Mouse (Mus musculus) erythroblast, embryonic 14.5 days (primary cell): ENCODE data around the gene Eif5a.

Experiments used
- GATA1 ChIP-seq: IDR thresholded peaks from 2 replicates; pipeline ENCODE4 v1.6.1; 2012; ENCODE audit warnings: low read length, inconsistent platforms, mixed read lengths
- TAL1 ChIP-seq: IDR thresholded peaks from 3 replicates; pipeline ENCODE4 v1.6.1; 2012; ENCODE audit warnings: low read length, inconsistent platforms, mixed read lengths

DNA sequence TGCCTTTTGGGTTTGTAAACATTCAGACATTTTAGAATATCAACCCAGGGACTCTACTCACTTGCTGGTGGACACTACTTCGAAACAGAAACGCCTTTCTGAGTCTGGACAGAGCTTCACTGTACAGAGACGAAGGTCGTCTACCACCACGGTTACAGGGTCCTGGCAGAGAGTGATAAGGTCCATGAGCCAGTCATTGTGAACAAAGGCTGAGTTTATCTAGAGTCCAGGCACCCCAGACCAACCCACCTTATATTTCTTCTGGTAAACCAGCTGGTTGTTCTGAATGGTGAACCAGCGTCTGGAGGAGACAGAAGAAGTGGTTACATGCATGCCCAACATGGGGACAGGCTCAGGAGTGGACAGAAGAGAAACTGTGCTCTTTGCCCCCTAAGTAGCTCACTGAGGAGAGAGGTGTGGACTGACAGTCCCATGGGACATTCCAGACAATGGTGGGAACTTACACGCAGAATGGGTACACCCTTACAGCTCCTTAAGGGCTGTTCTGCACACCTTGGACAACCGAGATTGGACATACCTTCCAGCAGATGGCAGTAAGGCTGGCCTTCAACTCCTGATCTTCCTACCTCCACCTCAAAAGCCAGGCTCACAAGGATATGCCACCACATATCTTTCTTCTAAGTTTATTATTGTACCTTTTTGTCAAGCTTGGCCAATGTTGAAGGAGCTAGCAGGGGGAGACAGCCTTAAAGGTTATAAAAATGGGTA lies 34.7 kb downstream of the Eif5a start:
- TF ChIP-seq TAL1 (no peak), GATA1 (no peak)
